Mouse (Mus musculus) hindlimb bud, embryonic 11.5 days (tissue): ENCODE results near the gene Dnah6.

ENCODE experiments used
- DNase-seq: peaks from one replicate; pipeline ENCODE4 v3.0.0-alpha.2; 2012; ENCODE audit warnings: low read depth, low spot score; ENCODE audit errors: extremely low spot score

The Dnah6 gene

GRCm38 (mm10) chr6:73221189-73221957, at the start of gene Dnah6:
TSS of gene Dnah6 (minus strand) at chr6:73221651.
- peak; percentile 81 for DNase-seq

GRCm38 (mm10) chr6:73269374-73269773, 47.9 kb upstream of the Dnah6 start:
- no peak for DNase-seq

DNA sequence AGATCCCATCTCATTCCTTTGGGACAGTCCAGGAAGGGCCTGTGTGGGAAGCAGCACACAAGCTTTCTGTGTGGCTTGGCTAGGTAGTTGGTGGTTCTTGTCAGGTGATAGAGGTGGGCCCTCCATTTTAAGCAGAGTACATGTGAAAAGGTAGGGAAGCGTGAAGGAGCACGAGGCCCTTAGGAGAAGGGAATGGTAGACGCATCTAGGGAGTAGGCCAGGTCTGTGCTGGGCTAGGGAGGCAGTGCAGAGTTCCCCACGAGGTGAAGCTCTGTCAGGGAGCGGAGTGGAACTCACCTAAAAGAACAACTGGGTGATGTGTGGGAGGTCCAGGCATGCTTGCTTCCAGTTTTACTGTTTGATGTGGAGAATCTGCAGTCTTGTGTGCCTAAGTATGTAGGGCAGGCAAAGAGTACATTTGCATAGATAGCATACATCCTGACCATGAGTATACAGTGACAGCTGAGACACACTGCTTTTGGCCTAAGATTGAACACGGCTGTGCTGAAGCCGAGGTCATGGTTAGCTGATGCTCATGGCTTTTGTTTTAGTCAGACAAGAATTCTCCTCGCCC, 46.4 kb upstream of the Dnah6 start:
- DNase-seq = no peak

GRCm38 (mm10) chr6:73264801-73265200, 43.4 kb upstream of the Dnah6 start:
- DNase-seq = no peak

- no peak for DNase-seq
Observed at GRCm38 (mm10) chr6:73260110-73260509, 38.7 kb upstream of the Dnah6 start.

DNA sequence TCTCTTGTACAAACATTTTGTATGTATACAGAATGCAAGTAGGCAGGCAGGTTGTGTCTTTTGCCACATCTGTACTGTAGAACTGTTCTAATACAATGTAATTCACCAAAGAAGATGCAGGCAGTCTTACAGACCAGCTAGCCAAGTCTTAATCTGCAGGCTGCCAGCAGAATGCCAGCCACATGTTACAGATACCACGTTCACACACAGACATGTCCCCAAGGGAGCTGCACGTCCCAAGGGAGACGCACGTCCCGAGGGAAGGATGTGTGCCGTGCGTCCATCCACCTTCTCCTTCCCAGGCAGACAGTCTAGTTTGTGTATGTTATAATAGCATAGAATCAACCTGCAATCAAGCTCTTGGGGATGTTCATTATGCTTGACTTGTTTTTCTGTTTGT, 35.6 kb upstream of the Dnah6 start:
- DNase-seq = no peak

DNA sequence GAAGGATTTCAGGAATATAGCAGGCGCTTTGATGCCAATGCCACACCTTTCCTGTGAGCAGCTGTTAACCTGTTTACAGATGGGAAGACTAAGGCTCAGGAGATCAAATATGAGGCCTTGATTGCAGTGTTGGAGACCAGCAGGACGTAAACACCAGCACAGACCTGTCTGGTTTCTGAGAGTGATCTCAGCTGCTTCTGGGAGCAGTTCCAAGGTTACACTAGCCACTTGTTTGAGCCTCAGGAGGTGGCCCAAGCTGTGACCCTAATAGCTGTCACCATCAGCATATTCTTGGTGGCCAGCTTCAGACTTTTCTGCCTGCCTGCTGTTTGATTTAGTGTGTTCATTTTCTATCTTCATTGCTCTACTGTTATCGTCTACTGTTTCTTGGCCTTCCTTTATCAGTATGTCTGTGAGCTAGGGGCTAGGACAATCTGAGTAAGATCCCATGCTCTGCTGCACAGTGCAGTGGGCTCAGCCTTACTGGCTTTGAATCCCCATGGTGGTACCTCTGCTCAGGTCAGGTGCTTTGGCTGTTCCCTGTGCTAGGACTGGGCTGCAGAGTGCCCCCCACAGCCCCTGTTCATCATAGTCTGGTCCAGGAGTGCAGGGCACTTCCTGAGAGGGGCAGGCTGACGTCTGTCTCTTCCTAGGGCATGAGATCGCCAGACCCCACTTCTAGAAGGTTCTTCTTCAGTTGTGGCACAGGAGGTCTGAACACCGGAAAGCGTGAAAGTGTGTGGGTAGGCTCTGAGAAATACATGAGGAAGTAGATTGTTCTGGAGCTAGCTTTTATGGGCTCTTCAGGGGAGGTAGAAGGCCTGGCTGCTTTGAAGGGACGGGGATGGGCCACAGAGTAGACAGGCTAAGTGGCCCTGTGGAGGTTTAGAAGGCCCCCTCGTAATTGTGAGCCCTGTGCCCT, 33.1 kb upstream of the Dnah6 start:
- DNase-seq = no peak

GRCm38 (mm10) chr6:73253584-73253983, 32.1 kb upstream of the Dnah6 start:
- no peak for DNase-seq

DNA sequence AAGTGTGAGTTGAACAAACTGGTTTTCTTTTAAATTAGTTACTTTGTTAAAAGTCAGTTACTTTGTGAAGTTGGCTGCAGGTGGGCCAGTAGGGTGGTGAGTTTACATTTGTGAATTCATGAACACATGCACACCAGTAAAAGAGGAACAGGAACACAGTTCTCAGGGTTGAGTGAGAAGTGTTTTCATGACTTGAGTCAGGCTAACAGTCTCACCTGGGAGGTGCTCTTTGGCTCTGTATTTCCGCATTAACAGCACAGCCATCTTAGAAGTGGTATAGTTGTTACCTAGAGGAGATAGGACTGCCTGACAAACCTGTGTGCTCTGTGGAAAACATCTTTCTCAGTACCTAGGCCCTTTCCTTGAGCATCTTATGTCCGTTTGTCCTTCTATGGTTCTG, 31.6 kb upstream of the Dnah6 start:
- no peak for DNase-seq

DNA sequence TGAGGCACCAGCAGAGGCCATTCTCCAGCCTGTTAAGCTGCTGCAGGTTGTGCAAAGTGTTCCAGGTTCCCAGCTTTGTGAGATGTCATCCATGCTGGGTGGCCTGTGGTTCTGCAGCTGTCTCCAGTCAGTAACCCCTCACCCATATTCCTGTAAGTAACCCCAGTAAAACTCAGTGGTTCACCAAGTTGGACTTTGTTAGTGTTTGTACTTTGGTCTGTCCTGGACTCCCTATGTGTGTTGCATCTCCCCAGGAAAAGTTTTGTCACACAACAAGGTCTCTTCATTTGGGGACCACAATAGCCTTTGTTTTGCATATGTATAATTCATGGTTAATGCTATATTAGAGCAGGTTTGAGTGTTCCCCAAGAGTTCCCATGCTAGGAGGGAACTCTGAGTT, 30.9 kb upstream of the Dnah6 start:
- no peak for DNase-seq

- DNase-seq = no peak
Observed at GRCm38 (mm10) chr6:73251336-73251735, 29.9 kb upstream of the Dnah6 start.

- DNase-seq = no peak
Observed at GRCm38 (mm10) chr6:73249851-73250250, 28.4 kb upstream of the Dnah6 start.

GRCm38 (mm10) chr6:73249049-73249422, 27.6 kb upstream of the Dnah6 start:
- DNase-seq = no peak

DNA sequence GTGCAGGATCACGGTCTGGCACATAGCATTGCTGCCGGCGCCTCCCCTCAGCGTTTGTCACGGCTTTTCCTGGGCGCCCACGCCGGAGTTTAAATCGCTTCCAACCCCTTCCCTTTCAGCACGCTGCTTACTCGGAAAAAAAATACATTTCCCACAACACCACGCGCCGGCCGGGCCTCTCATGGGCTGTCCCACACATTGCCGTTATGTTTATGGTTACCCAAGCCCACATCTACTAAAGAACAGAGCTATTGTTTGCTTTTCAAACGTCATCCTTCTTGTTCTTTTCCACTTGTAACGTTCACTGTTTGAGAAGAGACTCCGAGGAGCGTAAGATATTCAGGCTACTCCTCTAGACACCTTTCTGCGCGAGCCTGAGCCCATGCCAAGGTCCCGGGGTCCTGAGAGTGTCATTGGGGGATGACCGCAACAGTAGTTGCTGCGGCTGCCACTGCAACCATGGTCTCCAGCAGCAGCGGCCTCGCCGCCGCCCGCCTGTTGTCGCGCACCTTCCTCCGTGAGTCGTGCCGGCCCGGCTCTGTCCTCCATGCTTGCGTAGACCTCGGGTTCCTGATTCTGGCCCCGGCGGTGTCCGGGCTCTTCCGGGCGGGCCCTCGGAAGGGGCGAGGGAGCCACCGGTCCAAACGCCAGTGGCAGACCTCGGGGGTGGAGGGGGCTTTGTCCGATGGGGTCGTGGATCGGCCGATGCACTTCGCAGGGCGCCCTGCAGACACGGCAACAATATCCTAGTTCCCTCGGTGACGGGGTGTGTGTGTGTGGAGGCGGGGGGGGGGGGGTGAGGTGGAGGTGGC, 27.0 kb upstream of the Dnah6 start, which contains the start of gene Suclg1:
TSS of gene Suclg1 (plus strand) at position 146 of the 812 bp plus-strand sequence.
- DNase-seq = peak; percentile 97

DNA sequence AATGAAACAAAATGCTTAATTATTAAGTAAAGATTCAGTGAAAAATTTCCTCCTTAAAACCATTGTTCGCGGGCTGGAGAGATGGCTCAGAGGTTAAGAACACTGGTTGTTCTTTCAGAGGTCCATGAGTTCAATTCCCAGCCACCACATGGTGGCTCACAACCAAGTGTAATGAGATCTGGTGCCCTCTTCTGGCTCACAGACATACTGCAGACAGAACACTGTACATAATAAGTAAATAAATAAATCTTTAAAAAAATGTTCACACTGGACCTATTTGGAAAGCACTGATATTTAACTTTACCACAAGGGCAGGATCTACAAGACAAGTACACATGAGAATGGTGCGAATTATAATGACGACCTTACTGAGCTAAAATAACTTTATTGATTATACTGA, 26.0 kb upstream of the Dnah6 start:
- DNase-seq = peak; percentile 24

DNA sequence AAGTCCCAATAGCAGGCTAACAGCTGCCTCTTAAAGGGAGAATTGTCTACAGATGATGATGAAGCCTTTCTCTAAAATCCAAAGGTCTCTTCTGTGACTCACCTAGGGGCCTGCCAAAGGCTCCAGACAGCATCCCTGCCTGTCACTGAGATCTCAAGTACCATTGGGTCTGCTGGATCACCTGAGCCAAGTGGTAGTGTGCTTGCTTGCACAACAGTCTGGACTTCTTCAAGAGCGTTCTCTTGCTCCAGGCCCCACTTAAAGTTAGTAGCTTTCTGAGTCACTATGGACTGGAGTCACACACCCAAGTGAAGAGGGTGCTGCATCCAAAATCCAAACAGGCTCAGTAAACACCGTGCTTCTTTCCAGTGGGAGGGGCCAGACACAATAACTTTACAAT, 25.4 kb upstream of the Dnah6 start:
- no peak for DNase-seq

GRCm38 (mm10) chr6:73235650-73236049, 14.2 kb upstream of the Dnah6 start:
- no peak for DNase-seq

- DNase-seq = no peak
Observed at GRCm38 (mm10) chr6:73234302-73234900, 12.9 kb upstream of the Dnah6 start.

DNA sequence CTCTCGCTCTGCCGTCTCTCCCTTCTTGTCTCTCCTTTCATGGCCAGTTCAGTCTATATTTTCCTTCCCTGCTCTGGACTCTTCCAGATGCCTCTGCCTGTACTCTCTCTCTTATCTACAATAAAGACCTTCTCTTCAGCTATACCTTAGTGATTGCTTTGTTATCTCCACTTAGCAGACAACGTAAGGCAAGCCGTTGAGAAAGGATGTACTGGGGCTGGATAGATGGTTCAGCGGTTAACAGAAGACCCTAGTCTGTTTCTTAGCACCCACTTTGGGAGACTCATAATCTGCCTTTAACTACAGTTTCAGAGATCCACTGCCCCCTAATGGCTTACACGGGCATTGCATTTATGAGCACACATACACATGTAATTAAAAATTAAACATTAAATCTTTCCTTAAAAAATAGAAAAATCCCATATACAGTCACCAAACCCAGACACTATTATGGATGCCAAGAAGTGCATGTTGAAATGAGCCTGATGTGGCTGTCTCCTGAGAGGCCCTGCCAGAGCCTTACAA, 11.8 kb upstream of the Dnah6 start:
- DNase-seq = no peak

GRCm38 (mm10) chr6:73232152-73232584, 10.7 kb upstream of the Dnah6 start:
- no peak for DNase-seq
